Mouse (Mus musculus) lung, embryonic 14.5 days (tissue): Measurements from ENCODE around the gene Rusc2. TPM values are rescaled to one million over a fixed set of nuclear protein-coding genes. Genes with fewer than 3 reads are reported as not detected.
A peak's percentile ranks its signal among the peaks of the same experiment; 100 is the strongest.

ENCODE experiments used
- ATAC-seq: fragments of 200-750 bp; cut with Nextera tagmentation; 2 replicates; pipeline ENCODE4 v1.8.0; 2017; ENCODE audit warnings: mild to moderate bottlenecking, moderate TSS enrichment, moderate library complexity; ENCODE audit not compliant: insufficient read depth
- DNase-seq: peaks from one replicate; pipeline ENCODE4 v3.0.0-alpha.2; 2015
- H3K27ac ChIP-seq: fragments of 300-500 bp; sonication (generic); 2 replicates; pipeline ENCODE4 v1.5.1; 2014; ENCODE audit warnings: low read depth, mild to moderate bottlenecking, moderate library complexity
- H3K27me3 ChIP-seq: fragments of 300-500 bp; sonication (generic); 2 replicates; pipeline ENCODE4 v1.6.1; 2014; ENCODE audit warnings: low read length, control low read depth; ENCODE audit not compliant: insufficient read depth
- H3K36me3 ChIP-seq: fragments of 300-500 bp; sonication (generic); 2 replicates; pipeline ENCODE4 v1.6.1; 2014; ENCODE audit warnings: control low read depth; ENCODE audit not compliant: insufficient read depth
- H3K4me1 ChIP-seq: fragments of 300-500 bp; sonication (generic); 2 replicates; pipeline ENCODE4 v1.6.1; 2014; ENCODE audit warnings: antibody characterized with exemption, control low read depth; ENCODE audit not compliant: insufficient read depth
- H3K4me2 ChIP-seq: fragments of 300-500 bp; sonication (generic); 2 replicates; pipeline ENCODE4 v1.6.1; 2014; ENCODE audit warnings: mild to moderate bottlenecking
- H3K4me3 ChIP-seq: fragments of 300-500 bp; sonication (generic); 2 replicates; pipeline ENCODE4 v1.5.1; 2014; ENCODE audit warnings: low read depth, low read length
- H3K9ac ChIP-seq: fragments of 300-500 bp; sonication (generic); 2 replicates; pipeline ENCODE4 v1.6.1; 2014
- H3K9me3 ChIP-seq: fragments of 300-500 bp; sonication (generic); 2 replicates; pipeline ENCODE4 v1.6.1; 2016; ENCODE audit warnings: low read depth, low read length, control low read depth
- CTCF ChIP-seq: IDR thresholded peaks from 2 replicates; pipeline ENCODE4 v1.5.1; 2016; ENCODE audit warnings: antibody characterized with exemption, low read depth
- WGBS: fragments of 180-500 bp; shearing (Covaris S2); extraction: QIAGEN DNeasy Blood & Tissue Kit; methylation state at CpG from one replicate; pipeline ENCODE4 v1.1.7; 2014; 5-methylcytosine and 5-hydroxymethylcytosine counted together
- polyA plus RNA-seq: library from polyadenylated mRNA; unstranded; fragments of >200 nt; fragmentation: Nextera tagmentation; extraction: Ambion mirVana; gene quantifications from 2 replicates; pipeline ENCODE4 v1.2.1, GENCODE M21; 2014

Gene Rusc2
- polyA plus RNA-seq, 1 experiment from 2014 or later, result 5.0 TPM

GRCm38 (mm10) chr4:43456470-43456869 is 74.7 kb downstream of the Rusc2 start:
- no peak overlapping the region for H3K27ac ChIP-seq
- H3K4me1 ChIP-seq, result no peaks in the 10 kb centered on the region
- DNase-seq, result no peak
- no peak overlapping the region for H3K9ac ChIP-seq
- H3K4me2 ChIP-seq, result no peak overlapping the region
- WGBS, result 24% methylated on average over 4 of the region's 4 CpGs
- TF ChIP-seq CTCF, result no peak
- ATAC-seq, result no peak
- H3K27me3 ChIP-seq, result peaks cover 26% of the 10 kb centered on the region
- H3K36me3 ChIP-seq, result no peaks in the 10 kb centered on the region
- no peaks in the 10 kb centered on the region for H3K9me3 ChIP-seq
- no peak overlapping the region for H3K4me3 ChIP-seq

GRCm38 (mm10) chr4:43457124-43457523 is 75.3 kb downstream of the Rusc2 start:
- no peaks in the 10 kb centered on the region for H3K9me3 ChIP-seq
- no peak overlapping the region for H3K27ac ChIP-seq
- H3K4me3 ChIP-seq, result no peak overlapping the region
- H3K36me3 ChIP-seq, result no peaks in the 10 kb centered on the region
- no peak overlapping the region for H3K9ac ChIP-seq
- H3K4me2 ChIP-seq, result no peak overlapping the region
- DNase-seq, result peak; percentile 16
- H3K27me3 ChIP-seq, result peaks cover 24% of the 10 kb centered on the region
- H3K4me1 ChIP-seq, result no peaks in the 10 kb centered on the region
- 17% methylated on average over 8 of the region's 8 CpGs for WGBS
- no peak for ATAC-seq
- no peak for TF ChIP-seq CTCF

GRCm38 (mm10) chr4:43463102-43463501 is 81.3 kb downstream of the Rusc2 start:
- no peak overlapping the region for H3K9ac ChIP-seq
- ATAC-seq (no peak), DNase-seq (no peak)
- H3K9me3 ChIP-seq, result no peaks in the 10 kb centered on the region
- no peaks in the 10 kb centered on the region for H3K27me3 ChIP-seq
- H3K4me3 ChIP-seq, result no peak overlapping the region
- H3K27ac ChIP-seq, result no peak overlapping the region
- 84% methylated on average over 5 of the region's 5 CpGs for WGBS
- no peaks in the 10 kb centered on the region for H3K36me3 ChIP-seq
- no peaks in the 10 kb centered on the region for H3K4me1 ChIP-seq
- TF ChIP-seq CTCF, result no peak
- no peak overlapping the region for H3K4me2 ChIP-seq

GRCm38 (mm10) chr4:43465935-43466334 is 84.2 kb downstream of the Rusc2 start:
- DNase-seq, result no peak
- H3K4me1 ChIP-seq, result no peaks in the 10 kb centered on the region
- H3K27me3 ChIP-seq, result no peaks in the 10 kb centered on the region
- no peaks in the 10 kb centered on the region for H3K36me3 ChIP-seq
- H3K27ac ChIP-seq, result no peak overlapping the region
- no peak overlapping the region for H3K4me3 ChIP-seq
- WGBS, result 83% methylated on average over 6 of the region's 6 CpGs
- no peak for ATAC-seq
- H3K9ac ChIP-seq, result no peak overlapping the region
- H3K9me3 ChIP-seq, result no peaks in the 10 kb centered on the region
- no peak overlapping the region for H3K4me2 ChIP-seq
- no peak for TF ChIP-seq CTCF

GRCm38 (mm10) chr4:43466872-43467271 is 85.1 kb downstream of the Rusc2 start:
- Histone ChIP-seq H3K27ac (no peak overlapping the region), H3K4me3 (no peak overlapping the region), H3K9ac (no peak overlapping the region), H3K27me3 (no peaks in the 10 kb centered on the region), H3K4me1 (no peaks in the 10 kb centered on the region), H3K4me2 (no peak overlapping the region), H3K9me3 (no peaks in the 10 kb centered on the region), H3K36me3 (no peaks in the 10 kb centered on the region)
- no peak for DNase-seq
- TF ChIP-seq CTCF, result no peak
- WGBS, result 84% methylated on average over 7 of the region's 7 CpGs
- ATAC-seq, result no peak

GRCm38 (mm10) chr4:43470301-43470700 is 88.5 kb downstream of the Rusc2 start:
- Histone ChIP-seq H3K9ac (no peak overlapping the region), H3K36me3 (no peaks in the 10 kb centered on the region), H3K27ac (no peak overlapping the region), H3K4me2 (no peak overlapping the region), H3K27me3 (no peaks in the 10 kb centered on the region), H3K4me1 (no peaks in the 10 kb centered on the region), H3K9me3 (no peaks in the 10 kb centered on the region), H3K4me3 (no peak overlapping the region)
- WGBS, result 84% methylated on average over 10 of the region's 10 CpGs
- no peak for ATAC-seq
- DNase-seq, result no peak
- no peak for TF ChIP-seq CTCF

- no peak overlapping the region for H3K9ac ChIP-seq
- no peak overlapping the region for H3K27ac ChIP-seq
- H3K4me1 ChIP-seq, result no peaks in the 10 kb centered on the region
- H3K36me3 ChIP-seq, result no peaks in the 10 kb centered on the region
- DNase-seq, result no peak
- H3K27me3 ChIP-seq, result no peaks in the 10 kb centered on the region
- no peak for ATAC-seq
- no peak overlapping the region for H3K4me2 ChIP-seq
- H3K9me3 ChIP-seq, result no peaks in the 10 kb centered on the region
- no peak for TF ChIP-seq CTCF
- no peak overlapping the region for H3K4me3 ChIP-seq
- 61% methylated on average over 1 of the region's 1 CpGs for WGBS
Measured at GRCm38 (mm10) chr4:43473636-43474035, 91.9 kb downstream of the Rusc2 start.

- H3K9me3 ChIP-seq, result no peaks in the 10 kb centered on the region
- peak; percentile 32 for TF ChIP-seq CTCF
- WGBS, result 82% methylated on average over 6 of the region's 6 CpGs
- H3K27ac ChIP-seq, result no peak overlapping the region
- no peak for ATAC-seq
- no peak overlapping the region for H3K9ac ChIP-seq
- no peaks in the 10 kb centered on the region for H3K27me3 ChIP-seq
- no peaks in the 10 kb centered on the region for H3K4me1 ChIP-seq
- H3K4me2 ChIP-seq, result no peak overlapping the region
- no peaks in the 10 kb centered on the region for H3K36me3 ChIP-seq
- H3K4me3 ChIP-seq, result no peak overlapping the region
- no peak for DNase-seq
Measured at GRCm38 (mm10) chr4:43476604-43477003, 94.8 kb downstream of the Rusc2 start.

Other genes with a start within 250 kb of the Rusc2 start
- 0.28 and 0.42 TPM in 2 replicates for gene Atp8b5, start 114.8 kb upstream of the Rusc2 start, polyA plus RNA-seq
- gene Fam166b, start 47.2 kb downstream of the Rusc2 start, polyA plus RNA-seq, result 0.32 and 0.34 TPM in 2 replicates
- 12.6 and 15.9 TPM in 2 replicates for gene Tesk1, start 60.0 kb downstream of the Rusc2 start, polyA plus RNA-seq
- gene Cd72, start 72.6 kb downstream of the Rusc2 start, polyA plus RNA-seq, result 3.2 TPM in 2 replicates
- gene Sit1, start 101.8 kb downstream of the Rusc2 start, polyA plus RNA-seq, result not detected in 2 replicates
- gene Ccdc107, start 110.9 kb downstream of the Rusc2 start, polyA plus RNA-seq, result 61.4 and 70.8 TPM in 2 replicates
- 42.5 and 51.8 TPM in 2 replicates for gene Arhgef39, start 117.7 kb downstream of the Rusc2 start, polyA plus RNA-seq
- 3.7 and 4.5 TPM in 2 replicates for gene Car9, start 125.0 kb downstream of the Rusc2 start, polyA plus RNA-seq
- gene Tpm2, start 141.8 kb downstream of the Rusc2 start, polyA plus RNA-seq, result 185 and 194 TPM in 2 replicates
- 47.2 and 52.8 TPM in 2 replicates for gene Creb3, start 180.4 kb downstream of the Rusc2 start, polyA plus RNA-seq
- gene Tln1, start 180.7 kb downstream of the Rusc2 start, polyA plus RNA-seq, result 84.9 and 93.8 TPM in 2 replicates
- 28.2 and 31.9 TPM in 2 replicates for gene Rgp1, start 196.7 kb downstream of the Rusc2 start, polyA plus RNA-seq
- 18.6 and 19.3 TPM in 2 replicates for gene Gba2, start 196.9 kb downstream of the Rusc2 start, polyA plus RNA-seq
- gene Msmp, start 202.5 kb downstream of the Rusc2 start, polyA plus RNA-seq, result not detected in 2 replicates
- 11.2 and 13.7 TPM in 2 replicates for gene Npr2, start 250.0 kb downstream of the Rusc2 start, polyA plus RNA-seq